Mouse (Mus musculus): ENCODE measurements around the gene Sgcd.

GRCm38 (mm10) chr11:47250301-47250700, 738.5 kb downstream of the Sgcd start:
- TF ChIP-seq RCOR1 (conservative IDR thresholded peaks at IDR 0.05; ENCODE audit: low read depth, low read length) (no peak), SIN3A (IDR thresholded peaks at IDR 0.05; ENCODE audit: low read length) (no peak), GABPA (IDR thresholded peaks at IDR 0.05; ENCODE audit: insufficient replicate concordance, low read depth, low read length) (no peak), MYC (IDR thresholded peaks at IDR 0.05; ENCODE audit: low read depth, low read length) (no peak)
